Mouse (Mus musculus) heart, postnatal 10 days (tissue): ENCODE measurements around the gene Ppp2r5a. TPM values are rescaled to one million over a fixed set of nuclear protein-coding genes. Genes with fewer than 3 reads are reported as not detected.

Experiments used
- DNase-seq, 2 experiments: peaks; one replicate each; pipeline ENCODE4 v3.0.0; 2021
- intact Hi-C: fragments of 180-260 bp; cut with DNase I; formaldehyde crosslinking; loops from one replicate; pipeline ENCODE4 v1.15.1; 2025
- total RNA-seq, 2 experiments: library from RNA; stranded (reverse); gene quantifications; 2 replicates each; pipeline ENCODE4 v1.2.3; 2021

Ppp2r5a gene
- total RNA-seq, 2 experiments from 2014 or later, result 113 to 127 TPM

- DNase-seq, result no peak
- intact Hi-C loops, result no loop called here
Observed at GRCm38 (mm10) chr1:191419421-191419820, 16.3 kb upstream of the Ppp2r5a start.

GRCm38 (mm10) chr1:191418936-191419335, 15.9 kb upstream of the Ppp2r5a start:
- intact Hi-C loops, result no loop called here
- no peak for DNase-seq

- no peak for DNase-seq
- intact Hi-C loops, result no loop called here
Observed at GRCm38 (mm10) chr1:191417111-191417510, 14.0 kb upstream of the Ppp2r5a start.

- intact Hi-C loops, result no loop called here
- no peak for DNase-seq
Observed at GRCm38 (mm10) chr1:191416611-191417010, 13.5 kb upstream of the Ppp2r5a start.

GRCm38 (mm10) chr1:191414432-191414831, 11.4 kb upstream of the Ppp2r5a start:
- no peak for DNase-seq
- intact Hi-C loops, result no loop called here

- no peak for DNase-seq
- intact Hi-C loops, result no loop called here
Observed at GRCm38 (mm10) chr1:191413691-191414415, 10.8 kb upstream of the Ppp2r5a start.

GRCm38 (mm10) chr1:191410294-191411036, 7.4 kb upstream of the Ppp2r5a start:
- intact Hi-C loops, result no loop called here

GRCm38 (mm10) chr1:191407246-191407645, 4.2 kb upstream of the Ppp2r5a start:
- intact Hi-C loops, result no loop called here

More at GRCm38 (mm10) chr1:191410294-191411036, 7.4 kb upstream of the Ppp2r5a start:
- DNase-seq, result no peak

GRCm38 (mm10) chr1:191406516-191406915, 3.4 kb upstream of the Ppp2r5a start:
- intact Hi-C loops, result no loop called here
- DNase-seq, result no peak

More at GRCm38 (mm10) chr1:191407246-191407645, 4.2 kb upstream of the Ppp2r5a start:
- no peak for DNase-seq

- intact Hi-C loops, result no loop called here
- no peak for DNase-seq
Observed at GRCm38 (mm10) chr1:191404721-191405329, 1.8 kb upstream of the Ppp2r5a start.

- no peak for DNase-seq
- intact Hi-C loops, result no loop called here
Observed at GRCm38 (mm10) chr1:191404301-191404700, 1.2 kb upstream of the Ppp2r5a start.

GRCm38 (mm10) chr1:191402506-191402905, 566 bp downstream of the Ppp2r5a start:
- no peak for DNase-seq
- intact Hi-C loops, result no loop called here

GRCm38 (mm10) chr1:191396897-191397849, 5.9 kb downstream of the Ppp2r5a start:
- peak; percentile 99 to 100 for DNase-seq
- intact Hi-C loops, result loop anchor here (5.0 kb wide), 1 partner anchor 425 kb away; the partner anchor contains the start of gene Nek2

GRCm38 (mm10) chr1:191396446-191396845, 6.6 kb downstream of the Ppp2r5a start:
- DNase-seq, result no peak
- intact Hi-C loops, result loop anchor here (5.0 kb wide), 1 partner anchor 426 kb away; the partner anchor contains the start of gene Nek2

GRCm38 (mm10) chr1:191395871-191396433, 7.1 kb downstream of the Ppp2r5a start:
- intact Hi-C loops, result loop anchor here (5.0 kb wide), 1 partner anchor 426 kb away; the partner anchor contains the start of gene Nek2
- DNase-seq, result peak; percentile 67 to 72

- no peak for DNase-seq
- intact Hi-C loops, result loop anchor here (5.0 kb wide), 1 partner anchor 427 kb away; the partner anchor contains the start of gene Nek2
Observed at GRCm38 (mm10) chr1:191395200-191395599, 7.9 kb downstream of the Ppp2r5a start.

GRCm38 (mm10) chr1:191394126-191394525, 8.9 kb downstream of the Ppp2r5a start:
- DNase-seq, result peak in 1 of 2 experiments; percentile 26
- intact Hi-C loops, result loop anchor here (5.0 kb wide), 1 partner anchor 68 kb away; no protein-coding TSS in a partner anchor

GRCm38 (mm10) chr1:191393536-191393935, 9.5 kb downstream of the Ppp2r5a start:
- DNase-seq, result no peak

GRCm38 (mm10) chr1:191391311-191391710, 11.8 kb downstream of the Ppp2r5a start:
- intact Hi-C loops, result loop anchor here (1.0 to 5.0 kb wide), 3 partner anchors 71 to 171 kb away; no protein-coding TSS in a partner anchor
- peak; percentile 78 to 79 for DNase-seq

More at GRCm38 (mm10) chr1:191393536-191393935, 9.5 kb downstream of the Ppp2r5a start:
- intact Hi-C loops, result loop anchor here (5.0 kb wide), 1 partner anchor 69 kb away; no protein-coding TSS in a partner anchor
